Mouse (Mus musculus): Measurements from ENCODE around the gene Nsg1.
A peak's percentile ranks its signal among the peaks of the same experiment; 100 is the strongest.

Gene Nsg1

DNA sequence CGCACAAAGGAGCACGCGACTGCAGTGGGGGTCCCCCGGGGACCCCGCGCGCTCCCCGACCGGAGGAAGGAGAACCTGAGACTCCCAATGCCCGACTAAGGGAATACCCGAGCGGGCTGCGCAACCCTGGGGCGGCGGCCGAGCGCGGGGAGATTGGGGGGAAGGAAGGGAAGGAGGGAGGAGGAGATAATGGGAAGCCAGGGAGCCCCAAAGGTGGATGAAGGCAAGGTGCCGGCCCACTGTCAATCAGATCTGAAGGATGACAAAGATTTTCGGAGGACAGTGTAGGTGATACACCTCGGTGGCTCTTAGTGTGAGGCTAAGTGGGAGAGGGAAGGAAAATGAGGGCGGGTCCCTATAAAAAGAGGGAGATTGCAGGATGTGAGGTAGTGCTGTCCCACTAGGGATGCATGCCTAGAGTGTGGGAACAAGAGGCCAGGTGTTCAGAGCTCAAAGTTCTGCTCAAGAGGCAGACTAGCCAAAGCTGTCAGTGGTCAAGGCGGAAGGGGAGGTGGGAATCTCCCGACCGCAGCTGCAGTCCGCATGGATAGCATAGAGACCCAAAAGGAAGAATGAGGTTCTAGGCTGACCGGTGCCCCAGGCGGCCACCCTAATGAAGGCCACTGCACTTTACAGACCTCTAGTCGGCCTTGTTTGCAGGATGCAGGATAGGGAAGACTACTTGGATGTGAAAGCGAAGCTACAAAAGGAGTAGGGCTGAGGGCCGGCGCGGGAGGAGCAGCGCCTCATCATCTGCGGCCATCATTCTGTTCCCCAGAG is at the start of gene Nsg1:
Gene Nsg1, minus strand, starts transcription at position 274 of the 780 bp plus-strand sequence.
- no peak for DNase-seq (ENCODE audit: low spot score)

GRCm38 (mm10) chr5:38208985-38209384 is 49.3 kb upstream of the Nsg1 start:
- DNase-seq (ENCODE audit: low spot score) = no peak

- no peak for DNase-seq (ENCODE audit: low spot score)
Observed at GRCm38 (mm10) chr5:38205303-38205726, 45.6 kb upstream of the Nsg1 start.

- no peak for DNase-seq (ENCODE audit: low spot score)
Observed at GRCm38 (mm10) chr5:38199686-38200085, 40.0 kb upstream of the Nsg1 start.

DNA sequence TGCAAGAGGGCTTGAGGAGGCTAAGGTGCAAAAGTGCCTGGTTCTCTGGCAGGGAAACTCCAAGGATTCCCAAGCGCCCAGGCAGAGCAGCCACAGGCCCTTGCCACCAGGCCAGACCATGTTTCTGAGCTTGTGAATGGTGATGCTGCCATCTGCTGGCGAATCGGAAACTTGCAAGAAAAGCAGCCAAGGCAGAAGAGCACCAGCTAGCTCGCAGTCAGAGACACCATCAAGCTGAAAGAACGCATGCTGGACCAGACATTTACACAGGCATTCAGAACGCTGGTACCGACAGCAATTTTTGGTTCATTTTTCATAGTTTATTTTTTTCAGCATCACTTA is 37.7 kb upstream of the Nsg1 start:
- peak; percentile 51 for DNase-seq (ENCODE audit: low spot score)

GRCm38 (mm10) chr5:38196821-38197481 is 37.2 kb upstream of the Nsg1 start:
- no peak for DNase-seq (ENCODE audit: low spot score)

GRCm38 (mm10) chr5:38195941-38196340 is 36.2 kb upstream of the Nsg1 start:
- DNase-seq (ENCODE audit: low spot score) = no peak

DNA sequence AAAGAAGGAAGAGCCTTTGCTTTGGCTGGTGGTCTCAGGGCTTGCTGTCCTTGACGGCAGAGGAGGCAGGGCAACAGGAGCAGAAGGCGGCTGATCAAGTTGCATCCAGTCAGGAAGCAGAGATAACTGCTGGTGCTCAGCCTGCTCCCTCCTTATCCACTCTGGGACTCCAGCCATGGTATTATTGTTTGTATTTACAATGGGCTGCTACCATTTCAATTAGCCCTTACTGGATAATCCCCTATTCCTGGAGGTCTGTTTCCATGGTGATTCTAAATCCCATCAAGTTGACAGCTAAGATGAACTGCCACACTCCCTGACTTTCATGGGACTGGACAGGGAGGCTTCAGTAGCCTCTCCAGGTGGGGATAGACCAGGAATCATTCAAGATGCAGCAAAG is 35.2 kb upstream of the Nsg1 start:
- no peak for DNase-seq (ENCODE audit: low spot score)

GRCm38 (mm10) chr5:38190907-38191306 is 31.2 kb upstream of the Nsg1 start:
- DNase-seq (ENCODE audit: low spot score) = no peak

- no peak for DNase-seq (ENCODE audit: low spot score)
Observed at GRCm38 (mm10) chr5:38187006-38187405, 27.3 kb upstream of the Nsg1 start.

- no peak for DNase-seq (ENCODE audit: low spot score)
Observed at GRCm38 (mm10) chr5:38184688-38185285, 25.1 kb upstream of the Nsg1 start.

DNA sequence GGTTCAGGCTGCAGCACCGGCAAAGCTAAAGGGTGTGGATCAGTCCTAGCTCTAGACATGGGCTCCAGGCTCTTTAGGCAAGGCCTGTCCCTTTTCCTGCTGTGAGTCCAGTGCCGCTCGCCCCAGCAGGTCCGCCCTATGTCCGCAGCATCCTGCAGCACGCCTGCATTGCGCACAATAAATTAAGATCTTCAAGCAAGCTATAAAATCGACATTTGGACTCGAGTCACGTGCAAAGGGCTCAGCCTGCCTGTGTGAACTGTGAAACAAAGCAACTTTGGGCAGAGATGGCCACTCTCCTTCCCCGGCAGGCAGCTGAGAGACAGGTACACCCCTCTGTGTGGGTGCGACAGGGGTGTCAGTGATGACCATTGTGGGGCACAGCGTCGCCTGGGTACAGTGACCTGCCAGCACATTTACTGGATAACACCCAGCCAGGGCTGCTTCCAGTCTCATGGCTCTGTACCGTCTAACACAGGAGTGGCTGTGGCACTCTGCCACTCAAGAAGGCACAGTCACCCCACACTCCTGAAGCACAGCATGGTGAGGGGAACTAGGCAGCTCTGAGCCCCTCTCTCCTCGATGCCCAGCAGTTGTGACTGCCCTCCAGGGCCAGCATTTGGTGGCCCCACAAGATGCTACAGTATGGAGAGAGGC is 14.7 kb upstream of the Nsg1 start:
- no peak for DNase-seq (ENCODE audit: low spot score)

DNA sequence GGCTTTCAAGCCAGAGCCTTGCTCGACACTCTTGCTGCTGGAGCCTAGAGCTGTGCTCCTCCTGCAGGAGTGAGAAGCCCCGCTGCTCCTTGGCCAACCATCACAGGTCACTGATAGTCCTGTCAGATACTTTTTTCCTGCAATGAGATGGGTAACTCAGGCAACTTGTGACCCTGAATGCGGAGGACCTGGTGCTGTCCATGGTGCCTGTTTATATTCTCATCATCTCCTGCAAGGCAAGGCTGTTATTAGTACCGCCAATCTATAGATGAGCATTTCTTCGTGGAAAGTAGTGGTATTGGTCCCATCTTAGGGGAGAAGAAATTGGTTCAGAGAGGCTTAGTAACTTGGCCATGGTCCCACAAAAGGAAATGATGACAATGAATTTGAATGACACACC is 14.1 kb upstream of the Nsg1 start:
- DNase-seq (ENCODE audit: low spot score) = no peak

GRCm38 (mm10) chr5:38168497-38168896 is 8.8 kb upstream of the Nsg1 start:
- DNase-seq (ENCODE audit: low spot score) = no peak

DNA sequence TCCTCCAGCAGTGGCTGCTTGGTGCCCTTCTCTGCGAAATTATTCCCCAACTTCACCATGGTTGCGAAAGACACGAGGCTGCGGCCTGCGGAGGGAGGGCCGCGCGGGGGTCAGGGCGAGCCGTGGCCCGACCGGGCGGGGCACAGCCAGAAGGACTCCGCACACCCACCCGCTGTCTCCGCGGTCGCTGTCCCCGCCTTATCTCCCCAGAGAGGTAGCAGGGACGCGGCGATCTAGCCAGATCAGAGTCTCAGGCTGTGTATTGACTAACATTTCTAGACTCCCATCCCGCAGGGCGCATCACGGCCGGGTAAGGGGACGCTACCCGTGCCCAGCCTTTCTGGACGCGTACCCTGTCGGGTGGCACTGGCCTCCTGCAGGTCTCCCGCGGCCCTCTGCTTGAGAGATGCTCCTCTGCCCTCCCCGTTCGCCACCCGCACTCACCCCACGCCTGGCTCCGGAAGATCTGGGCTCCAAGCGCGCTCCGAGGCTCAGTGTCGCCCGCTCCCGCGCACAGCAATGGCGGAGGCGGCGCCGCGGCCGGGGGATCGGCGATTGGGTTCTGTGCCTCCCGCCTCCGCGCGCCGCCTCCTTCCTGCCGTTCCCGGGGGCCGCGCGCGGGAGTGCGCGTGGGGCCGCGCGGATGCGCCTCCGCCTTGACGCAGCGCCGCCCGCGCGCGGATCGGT is 617 bp downstream of the Nsg1 start:
- DNase-seq (ENCODE audit: low spot score) = peak; percentile 31

DNA sequence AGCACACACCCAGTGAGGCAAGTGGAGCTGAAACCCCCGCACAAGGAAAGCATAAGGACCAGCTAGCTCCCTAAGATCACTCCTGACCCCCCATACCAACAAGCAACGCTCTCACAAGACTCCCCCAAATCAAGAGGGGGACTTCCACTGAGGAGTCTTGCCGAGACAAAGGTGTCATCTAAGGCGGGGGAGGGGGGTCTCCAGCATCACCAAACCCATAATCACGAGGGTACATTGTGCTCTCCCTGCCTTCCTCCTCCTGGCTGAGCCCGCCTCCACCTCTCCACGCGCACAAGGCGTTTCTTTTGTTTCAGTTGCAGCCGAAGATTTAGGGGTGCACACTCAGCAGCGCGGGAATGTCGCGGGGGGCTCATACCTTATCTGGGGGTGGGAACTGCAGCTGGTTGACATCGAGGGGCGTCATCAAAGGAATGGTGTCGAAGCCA is 1.2 kb downstream of the Nsg1 start:
- no peak for DNase-seq (ENCODE audit: low spot score)

DNA sequence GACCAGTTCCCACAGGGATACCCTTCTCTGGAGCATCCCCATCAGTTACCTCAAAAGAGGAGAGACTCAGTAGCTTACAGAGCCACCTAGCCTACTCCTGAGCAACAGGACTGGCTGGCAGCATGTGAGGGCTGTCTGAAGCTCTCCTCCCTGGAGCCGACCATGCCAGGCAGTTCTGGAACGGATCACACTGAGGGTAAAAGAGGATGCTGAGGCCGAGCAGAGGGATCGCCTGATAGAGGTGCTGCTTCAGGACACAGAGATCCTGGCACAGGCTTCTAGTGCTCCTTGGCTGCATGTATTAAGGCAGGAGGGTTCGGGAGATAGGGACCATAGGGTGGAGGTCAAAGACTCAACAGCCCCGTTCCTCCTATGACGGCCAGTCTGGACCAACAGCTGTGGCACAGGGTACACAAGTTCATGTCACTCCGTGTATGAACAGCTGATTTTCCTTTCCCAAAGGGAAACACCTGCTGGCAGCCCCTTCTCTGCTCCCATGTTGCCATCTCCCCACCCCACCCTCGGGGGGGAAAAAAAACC is 2.2 kb downstream of the Nsg1 start:
- DNase-seq (ENCODE audit: low spot score) = no peak

DNA sequence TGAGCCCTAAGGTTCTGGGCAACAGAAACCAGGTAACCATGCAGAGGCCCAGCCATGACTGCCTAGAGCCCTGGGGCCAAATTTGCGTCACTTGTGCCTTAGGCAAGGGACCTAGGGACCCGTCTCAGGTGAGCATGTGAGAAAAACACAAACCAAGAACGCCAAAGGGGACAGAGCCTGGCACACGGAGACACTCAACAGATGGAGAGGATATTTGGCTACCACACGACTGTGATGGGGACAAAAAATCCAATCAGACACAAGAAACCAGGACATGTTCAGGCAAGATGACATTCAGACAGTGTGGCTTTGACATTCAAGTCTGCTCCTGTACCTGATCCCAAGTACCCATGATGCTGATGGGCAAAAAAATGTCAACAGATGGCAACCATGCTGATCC is 6.1 kb downstream of the Nsg1 start:
- DNase-seq (ENCODE audit: low spot score) = no peak

DNA sequence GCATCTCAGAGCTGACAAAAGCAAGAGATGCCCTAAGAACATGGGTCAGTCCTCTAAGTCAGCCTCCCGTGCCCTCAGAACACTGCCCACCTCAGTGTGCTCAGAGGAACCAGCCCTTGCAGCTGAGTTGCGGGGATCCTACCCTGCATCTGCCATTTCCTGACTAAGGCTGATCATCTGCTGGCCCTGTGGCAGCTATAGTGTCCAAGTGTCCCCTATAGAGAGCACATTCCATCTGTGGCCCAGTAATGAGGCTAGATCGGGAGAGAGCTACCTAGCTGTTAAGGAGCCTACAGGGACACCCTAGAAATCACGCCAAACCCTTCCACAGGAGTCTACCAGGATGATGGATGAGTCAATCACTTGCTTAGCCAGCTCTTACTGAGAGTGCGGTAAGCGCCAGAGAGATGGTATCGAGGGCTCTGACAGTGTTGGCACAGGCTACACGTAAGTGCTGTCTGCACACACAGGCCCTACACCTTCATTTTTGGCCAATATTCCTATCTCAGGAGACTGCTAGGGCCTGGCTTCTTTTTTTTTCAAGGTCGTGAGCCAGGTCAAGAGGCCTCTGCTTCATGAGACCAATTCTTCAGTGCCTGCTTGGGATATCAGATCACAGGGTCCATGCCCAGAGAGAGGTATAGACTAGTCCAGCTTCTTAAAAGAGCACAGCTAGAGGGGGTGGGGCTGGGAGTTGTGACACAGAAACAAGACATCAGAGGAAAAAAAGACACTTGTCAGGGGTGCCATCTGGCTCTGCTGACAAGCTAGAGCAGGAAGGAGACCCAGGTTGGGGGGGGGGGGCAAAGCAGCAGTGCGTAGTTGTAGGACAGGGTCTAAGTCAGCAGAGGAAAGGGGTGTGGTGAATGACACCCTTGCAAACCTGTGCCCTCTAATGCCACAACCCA is 7.3 kb downstream of the Nsg1 start:
- DNase-seq (ENCODE audit: low spot score) = no peak

DNA sequence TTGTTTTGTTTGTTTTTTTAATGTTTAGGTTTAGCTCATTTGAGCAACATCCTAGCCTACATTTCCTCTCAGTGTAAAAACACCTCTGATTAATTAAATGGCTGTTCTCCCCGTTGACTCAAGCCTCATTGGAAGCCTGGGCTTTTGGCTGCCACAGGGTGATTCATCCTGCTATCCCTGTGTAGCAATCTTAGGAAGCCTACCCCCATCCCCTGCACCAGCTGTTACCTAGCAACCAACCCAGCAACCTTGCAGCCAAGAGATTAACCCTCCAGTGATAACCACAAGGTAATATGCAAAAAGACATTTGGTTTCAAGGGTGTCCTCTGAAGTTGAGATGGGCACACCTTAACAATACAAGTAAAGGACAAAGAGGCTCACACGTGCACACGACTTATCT is 8.4 kb downstream of the Nsg1 start:
- DNase-seq (ENCODE audit: low spot score) = no peak

DNA sequence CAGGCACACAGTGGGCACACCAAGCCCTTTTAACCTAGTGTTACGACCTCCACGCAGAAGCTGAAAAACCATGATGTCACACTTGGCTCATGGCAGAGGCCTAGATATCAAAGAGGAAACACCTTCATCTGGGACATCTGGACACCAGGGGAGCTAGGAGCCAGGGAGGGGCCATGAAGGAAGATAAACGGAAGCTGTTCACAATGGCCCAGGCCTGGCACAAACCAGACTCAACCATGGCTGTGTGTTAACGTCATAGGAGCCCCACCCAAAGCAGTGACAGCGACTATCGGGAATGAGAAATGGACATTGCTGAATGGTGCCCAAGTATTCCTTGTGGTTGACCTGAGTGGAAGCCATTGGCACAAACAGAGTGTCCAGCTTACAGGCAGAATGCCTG is 13.2 kb downstream of the Nsg1 start:
- DNase-seq (ENCODE audit: low spot score) = no peak

Measured in ovary, adult 18-20 months (tissue).